Mouse (Mus musculus): Measurements from ENCODE around the gene Plekho2.

GRCm38 (mm10) chr9:65545635-65546412, 34.0 kb downstream of the Plekho2 start:
- no peak; the same call in 1 of the 2 replicates for TF ChIP-seq POLR2A (IDR thresholded peaks at IDR 0.05; ENCODE audit: low read depth, low read length)
- no peak for TF ChIP-seq CTCF (IDR thresholded peaks at IDR 0.05; ENCODE audit: borderline replicate concordance, insufficient read depth, low read length)

Measured in embryonic fibroblast, embryonic 13.5 days (primary cell).